Mouse (Mus musculus): ENCODE measurements around the gene Pxdn.

- TF ChIP-seq GATA1 (IDR thresholded peaks at IDR 0.05; ENCODE audit: low read length): no peak
- TF ChIP-seq TAL1 (IDR thresholded peaks at IDR 0.05; ENCODE audit: low read length): no peak
These were observed 44.4 kb downstream of the Pxdn start for GRCm38 (mm10) chr12:29981722-29982293.

Data from erythroblast, embryonic 14.5 days (primary cell).